Mouse (Mus musculus) C2C12 (cell line): ENCODE data around the gene Utrn. TPM values are rescaled to one million over a fixed set of nuclear protein-coding genes. Genes with fewer than 3 reads are reported as not detected.

ENCODE experiments used
- H3K27me3 ChIP-seq: one replicate; pipeline ENCODE4 v1.6.1; 2011; ENCODE audit not compliant: control insufficient read depth, insufficient read depth, insufficient read length
- H3K36me3 ChIP-seq: one replicate; pipeline ENCODE4 v1.6.1; 2011; ENCODE audit not compliant: control insufficient read depth, insufficient read depth
- H3K4me3 ChIP-seq: one replicate; pipeline ENCODE4 v1.5.1; 2011; ENCODE audit warnings: mild to moderate bottlenecking, control low read depth; ENCODE audit not compliant: poor library complexity, insufficient read depth, severe bottlenecking
- H3K79me2 ChIP-seq: one replicate; pipeline ENCODE4 v1.6.1; 2011; ENCODE audit not compliant: control insufficient read depth, insufficient read depth
- H3K79me3 ChIP-seq: one replicate; pipeline ENCODE4 v1.6.1; 2011; ENCODE audit warnings: low read depth, control low read depth
- H3ac ChIP-seq: one replicate; pipeline ENCODE3; 2011; ENCODE audit warnings: low read depth; ENCODE audit not compliant: control insufficient read depth, insufficient read length
- CEBPB ChIP-seq: IDR thresholded peaks from one replicate; pipeline ENCODE4 v1.6.1; 2011; ENCODE audit warnings: low read depth, mild to moderate bottlenecking, control low read depth, moderate library complexity
- CTCF ChIP-seq: IDR thresholded peaks from one replicate; pipeline ENCODE4 v1.5.1; 2011; ENCODE audit not compliant: control insufficient read depth, insufficient read depth, insufficient read length
- FOSL1 ChIP-seq: IDR thresholded peaks from one replicate; pipeline ENCODE4 v1.8.0; 2011; ENCODE audit warnings: mild to moderate bottlenecking, low read length; ENCODE audit not compliant: poor library complexity, insufficient read depth, severe bottlenecking
- MAX ChIP-seq: IDR thresholded peaks from one replicate; pipeline ENCODE4 v1.6.1; 2011; ENCODE audit warnings: mild to moderate bottlenecking, control low read depth
- MYOD1 ChIP-seq: IDR thresholded peaks from one replicate; pipeline ENCODE4 v1.6.1; 2011; ENCODE audit warnings: low read depth; ENCODE audit not compliant: control insufficient read depth, insufficient read length
- MYOG ChIP-seq: IDR thresholded peaks from one replicate; pipeline ENCODE4 v1.6.1; 2011; ENCODE audit not compliant: control insufficient read depth, insufficient read length; ENCODE audit errors: extremely low read depth
- USF1 ChIP-seq: IDR thresholded peaks from one replicate; pipeline ENCODE4 v1.6.1; 2011; ENCODE audit warnings: low read depth, mild to moderate bottlenecking, control low read depth, moderate library complexity
- polyA plus RNA-seq: library from polyadenylated mRNA; unstranded; fragments of >200 nt; fragmentation: generic; extraction: Trizol; gene quantifications from one replicate; pipeline ENCODE4 v1.2.1, GENCODE M21; 2012; ENCODE audit warnings: missing spikeins

Utrn gene
- polyA plus RNA-seq, 1 experiment: 10.5 TPM

- Histone ChIP-seq H3K79me3 (no peaks in the 10 kb centered on the region), H3K79me2 (no peaks in the 10 kb centered on the region), H3K4me3 (no peak overlapping the region), H3K27me3 (no peaks in the 10 kb centered on the region), H3ac (no peak overlapping the region), H3K36me3 (no peaks in the 10 kb centered on the region)
- TF ChIP-seq CEBPB: no peak
- TF ChIP-seq FOSL1: no peak
- no peak for TF ChIP-seq CTCF
- TF ChIP-seq MAX: no peak
- no peak for TF ChIP-seq USF1
- TF ChIP-seq MYOG: no peak
- no peak for TF ChIP-seq MYOD1
Observed at GRCm38 (mm10) chr10:12586200-12586599, 283.0 kb downstream of the Utrn start.

- Histone ChIP-seq H3K79me2 (no peaks in the 10 kb centered on the region), H3K79me3 (no peaks in the 10 kb centered on the region), H3ac (no peak overlapping the region), H3K4me3 (no peak overlapping the region), H3K27me3 (no peaks in the 10 kb centered on the region), H3K36me3 (no peaks in the 10 kb centered on the region)
- TF ChIP-seq CEBPB: no peak
- TF ChIP-seq USF1: no peak
- TF ChIP-seq MYOG: no peak
- no peak for TF ChIP-seq CTCF
- TF ChIP-seq FOSL1: no peak
- TF ChIP-seq MYOD1: no peak
- no peak for TF ChIP-seq MAX
Observed at GRCm38 (mm10) chr10:12583473-12583872, 285.7 kb downstream of the Utrn start.

- no peaks in the 10 kb centered on the region for H3K36me3 ChIP-seq
- no peaks in the 10 kb centered on the region for H3K27me3 ChIP-seq
- H3K79me3 ChIP-seq: no peaks in the 10 kb centered on the region
- H3K79me2 ChIP-seq: no peaks in the 10 kb centered on the region
- H3ac ChIP-seq: no peak overlapping the region
- no peak for TF ChIP-seq MYOD1
- no peak for TF ChIP-seq CTCF
- no peak for TF ChIP-seq USF1
- no peak for TF ChIP-seq MAX
- no peak for TF ChIP-seq FOSL1
- TF ChIP-seq CEBPB: no peak
- TF ChIP-seq MYOG: no peak
- H3K4me3 ChIP-seq: no peak overlapping the region
Observed at GRCm38 (mm10) chr10:12579048-12579447, 290.1 kb downstream of the Utrn start.

- H3K4me3 ChIP-seq: no peak overlapping the region
- H3K27me3 ChIP-seq: no peaks in the 10 kb centered on the region
- no peaks in the 10 kb centered on the region for H3K36me3 ChIP-seq
- H3ac ChIP-seq: no peak overlapping the region
- peaks cover 2% of the 10 kb centered on the region for H3K79me3 ChIP-seq
- H3K79me2 ChIP-seq: no peaks in the 10 kb centered on the region
- TF ChIP-seq CEBPB (no peak), CTCF (no peak), MAX (no peak), FOSL1 (no peak), USF1 (no peak), MYOG (no peak), MYOD1 (no peak)
Observed at GRCm38 (mm10) chr10:12575849-12576435, 293.2 kb downstream of the Utrn start.

GRCm38 (mm10) chr10:12574760-12575159 lies 294.4 kb downstream of the Utrn start:
- Histone ChIP-seq H3K36me3 (no peaks in the 10 kb centered on the region), H3K27me3 (no peaks in the 10 kb centered on the region), H3K79me3 (peaks cover 2% of the 10 kb centered on the region), H3K4me3 (no peak overlapping the region), H3ac (no peak overlapping the region), H3K79me2 (no peaks in the 10 kb centered on the region)
- TF ChIP-seq MYOD1 (no peak), MAX (no peak), FOSL1 (no peak), CTCF (no peak), USF1 (no peak), MYOG (no peak), CEBPB (no peak)

GRCm38 (mm10) chr10:12573601-12574000 lies 295.6 kb downstream of the Utrn start:
- Histone ChIP-seq H3K79me3 (peaks cover 2% of the 10 kb centered on the region), H3ac (no peak overlapping the region)

More at GRCm38 (mm10) chr10:12573601-12574000, 295.6 kb downstream of the Utrn start:
- Histone ChIP-seq H3K36me3 (no peaks in the 10 kb centered on the region), H3K4me3 (no peak overlapping the region), H3K79me2 (no peaks in the 10 kb centered on the region), H3K27me3 (no peaks in the 10 kb centered on the region)
- no peak for TF ChIP-seq USF1
- TF ChIP-seq FOSL1: peak; percentile 9
